Mouse (Mus musculus): Measurements from ENCODE around the gene Gm29776.

Gm29776 gene

DNA sequence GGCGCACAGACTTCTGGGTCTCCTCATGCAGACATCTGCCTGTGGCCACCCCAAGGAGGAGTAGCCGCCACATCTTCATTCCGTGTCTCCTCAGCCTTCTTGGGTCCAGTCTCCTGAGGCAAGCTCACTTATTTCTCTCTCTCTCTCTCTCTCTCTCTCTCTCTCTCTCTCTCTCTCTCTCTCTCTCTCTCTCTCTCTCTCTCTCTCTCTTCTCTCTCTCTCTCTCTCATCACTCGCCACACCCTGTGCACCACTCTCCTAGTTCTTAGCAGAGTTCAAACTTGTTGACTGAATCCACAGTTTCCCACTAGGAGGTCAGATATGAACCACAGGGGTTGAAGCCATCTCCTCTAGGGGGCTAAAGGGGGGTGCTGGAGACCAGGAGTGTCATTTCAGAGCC lies at the start of gene Gm29776:
Gene Gm29776 (minus strand): TSS at position 101 of the 400 bp plus-strand sequence.
- no peak for DNase-seq

DNA sequence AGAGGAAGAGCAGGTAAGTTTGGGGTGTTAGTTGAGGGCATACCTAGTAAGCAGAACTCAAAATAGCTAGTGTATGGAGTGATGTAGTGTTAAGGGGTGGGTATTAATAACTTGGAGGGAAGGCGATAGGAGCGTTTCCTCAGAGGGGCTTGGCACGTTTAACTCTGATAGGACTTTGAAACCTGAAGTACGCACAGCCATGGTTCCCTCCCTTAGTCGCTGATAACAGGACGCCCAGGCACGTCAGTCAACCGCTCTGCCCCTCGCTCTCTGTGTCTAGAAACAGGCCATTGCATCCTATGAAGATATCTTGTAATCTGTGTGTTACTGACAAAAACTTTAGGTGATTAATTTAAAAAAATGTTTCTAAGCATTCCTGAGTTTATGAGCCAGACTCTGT lies 47.4 kb upstream of the Gm29776 start:
- DNase-seq, result no peak

DNA sequence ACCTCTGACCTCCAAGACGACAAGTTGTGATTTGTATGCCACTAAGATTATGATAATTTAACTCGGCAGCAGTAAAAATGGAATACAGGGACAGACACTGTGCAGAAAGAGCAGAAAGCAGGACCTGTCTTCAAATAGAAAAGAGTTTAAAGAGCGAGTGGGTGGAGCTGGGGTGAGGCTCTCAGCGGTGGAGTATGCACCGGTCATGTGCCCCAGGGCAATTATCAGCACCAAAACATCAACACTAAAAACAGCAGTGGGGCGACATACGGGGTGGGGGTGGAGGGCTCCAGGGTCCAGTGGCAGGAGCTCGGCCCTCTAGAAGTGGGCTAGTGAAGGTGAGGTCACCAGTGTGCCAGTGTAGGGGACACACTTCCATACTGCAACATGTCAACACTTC lies 45.8 kb upstream of the Gm29776 start:
- DNase-seq, result no peak

DNA sequence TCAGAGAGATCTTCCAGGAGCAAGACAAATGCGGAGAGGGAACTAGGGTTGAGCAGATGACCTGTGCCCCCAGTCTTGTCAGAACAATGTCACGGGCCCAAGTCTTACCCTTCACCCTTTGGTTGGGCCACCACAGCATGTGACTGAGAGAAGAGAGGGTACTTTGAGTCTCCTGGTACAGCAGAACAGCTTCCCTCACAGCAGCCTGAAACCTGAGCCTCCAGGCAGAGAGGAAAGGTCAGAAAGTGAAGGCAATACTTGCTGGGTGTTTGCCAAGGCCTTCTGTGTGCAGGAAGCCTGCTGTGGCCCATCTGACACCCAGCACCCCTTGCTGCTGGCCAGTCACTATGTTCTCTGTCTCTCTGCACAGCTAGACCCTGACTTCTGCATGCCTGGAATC lies 43.7 kb upstream of the Gm29776 start:
- DNase-seq, result peak; percentile 73

DNA sequence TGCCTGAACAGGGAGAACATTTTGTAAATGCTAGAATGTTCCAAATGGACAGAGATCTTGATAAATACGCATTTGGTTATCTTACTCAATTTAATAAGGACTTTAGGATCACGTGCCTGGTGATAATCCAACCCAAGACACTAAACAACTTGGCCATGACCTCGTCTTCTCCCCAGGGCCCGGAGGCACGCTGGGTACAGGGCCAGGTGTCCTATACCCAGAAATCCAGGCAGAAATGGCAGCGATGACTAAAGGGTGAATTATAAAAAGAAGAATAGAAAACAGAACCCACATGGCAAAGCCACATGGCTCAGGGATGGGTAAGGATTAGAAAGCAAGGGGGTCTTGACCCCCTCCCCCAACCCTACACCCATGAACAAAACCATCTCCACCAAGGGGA lies 43.1 kb upstream of the Gm29776 start:
- DNase-seq, result no peak

DNA sequence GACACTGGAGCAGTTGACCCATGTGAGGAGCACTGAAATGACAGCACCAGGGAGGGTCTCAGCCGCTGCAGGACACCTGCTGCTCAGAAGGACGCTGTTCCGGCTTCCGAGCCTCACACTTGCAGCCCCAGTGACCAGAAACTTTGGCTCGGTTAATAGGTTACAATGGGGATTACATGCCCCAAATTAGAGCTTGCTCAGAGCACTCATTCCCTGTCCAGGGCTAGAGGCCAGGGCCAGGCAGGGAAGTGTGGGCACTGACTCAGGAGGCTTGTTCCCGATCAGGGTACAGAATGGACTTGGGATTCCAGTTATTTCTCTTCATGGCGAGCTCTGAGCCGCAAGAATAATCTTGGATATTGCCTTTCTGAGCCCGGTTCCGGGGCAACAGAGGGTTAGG lies 39.0 kb upstream of the Gm29776 start:
- no peak for DNase-seq

DNA sequence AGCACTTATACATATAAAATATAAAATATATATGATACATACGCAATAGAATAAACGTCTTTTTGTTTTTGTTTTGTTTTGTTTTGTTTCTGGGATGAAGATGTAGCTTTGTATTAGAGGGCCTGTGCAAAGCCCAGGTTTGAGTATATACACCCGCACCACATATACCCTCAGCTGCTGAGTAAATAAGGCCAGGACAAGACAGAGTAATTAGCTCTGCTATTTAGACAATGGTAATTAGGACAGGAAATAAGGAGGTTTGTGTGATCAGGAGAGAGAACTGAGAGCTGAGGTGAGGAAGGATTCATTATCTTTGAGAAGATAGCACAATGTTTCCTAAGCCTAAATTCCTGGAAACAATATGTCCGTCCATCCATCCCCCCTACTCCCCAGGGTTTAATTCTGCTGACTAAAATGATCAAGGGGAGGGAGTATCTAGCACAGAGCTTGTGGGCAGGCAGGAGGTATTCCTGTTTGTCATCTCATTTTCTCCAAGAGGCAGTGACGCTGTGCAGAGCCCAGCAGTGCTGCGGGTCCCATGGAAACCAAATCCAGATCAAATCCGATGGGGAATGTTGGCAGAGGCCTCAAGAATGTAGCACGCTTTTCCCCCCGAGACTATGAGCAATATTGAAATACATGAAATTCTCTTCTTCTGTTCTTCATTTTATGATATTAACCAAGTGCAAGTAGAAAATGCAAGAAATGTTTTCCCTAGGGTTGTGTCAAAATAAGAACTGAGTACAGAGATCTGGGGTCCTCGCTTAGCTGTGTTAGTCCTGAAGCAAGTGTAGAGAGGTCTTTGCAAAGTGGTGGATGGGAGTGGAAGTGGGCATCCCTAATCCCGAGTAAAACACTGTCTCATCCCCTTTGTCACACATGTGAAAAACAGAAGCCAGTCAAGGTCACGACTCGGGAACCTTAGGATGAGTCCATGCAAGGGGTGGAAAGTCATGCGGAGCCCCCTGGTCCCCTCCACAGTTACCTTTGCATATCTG lies 38.2 kb upstream of the Gm29776 start:
- DNase-seq, result no peak

DNA sequence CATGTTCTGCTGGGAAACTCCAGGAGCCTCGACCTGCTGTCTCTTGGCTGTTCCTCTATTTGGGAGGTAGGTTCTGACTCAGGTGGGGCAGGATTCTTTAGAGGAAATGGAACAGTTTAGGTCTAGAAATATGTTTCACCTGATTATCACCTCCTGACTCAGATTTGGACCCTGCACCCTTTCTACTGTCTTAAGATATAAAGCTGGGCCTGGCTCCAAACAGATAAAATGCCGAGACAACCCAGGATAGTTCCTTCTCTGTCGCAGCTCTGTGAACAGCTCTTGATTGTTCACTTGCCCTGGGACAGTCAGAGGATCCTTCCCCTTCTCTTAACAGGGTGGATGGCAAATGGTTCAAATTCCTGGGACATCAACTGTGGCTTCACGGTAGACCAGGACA lies 36.6 kb upstream of the Gm29776 start:
- no peak for DNase-seq

DNA sequence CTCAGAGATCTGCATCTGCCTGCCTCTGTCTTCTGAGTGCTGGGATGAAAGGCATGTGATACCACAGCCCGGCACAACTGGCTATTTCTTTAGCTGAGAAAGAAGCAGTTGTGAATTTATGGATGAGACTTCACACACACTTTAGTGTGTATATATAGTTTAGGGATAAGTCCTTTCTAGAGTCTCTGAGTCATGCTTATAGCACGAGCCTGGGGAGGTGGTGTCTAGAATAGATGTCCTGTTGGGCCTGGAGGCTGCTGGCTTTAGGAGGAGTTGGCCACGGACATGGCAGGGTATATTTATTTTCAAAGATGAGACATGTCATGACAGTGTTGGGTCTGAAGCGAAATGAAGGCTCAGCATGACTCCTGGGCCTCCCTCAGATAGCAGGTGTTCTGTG lies 35.4 kb upstream of the Gm29776 start:
- DNase-seq, result no peak

DNA sequence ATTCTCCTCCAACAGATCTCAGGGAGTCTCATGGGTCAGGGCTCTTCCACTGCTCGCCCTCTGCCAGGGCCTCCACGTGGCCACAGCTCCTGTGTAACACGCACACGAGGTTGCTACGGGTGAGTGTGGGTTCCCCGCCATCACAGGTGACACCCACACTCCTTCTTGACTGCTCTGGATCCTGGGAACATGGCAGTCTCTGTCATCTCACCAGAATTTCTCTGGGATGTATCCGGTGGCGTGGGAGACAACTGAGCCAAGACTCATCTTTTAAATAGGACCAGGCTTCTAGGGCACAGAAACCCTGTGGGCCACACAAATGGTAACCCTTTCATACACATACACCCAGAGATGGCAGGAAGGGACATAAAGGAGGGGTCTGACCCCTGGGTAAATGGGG lies 33.6 kb upstream of the Gm29776 start:
- no peak for DNase-seq

DNA sequence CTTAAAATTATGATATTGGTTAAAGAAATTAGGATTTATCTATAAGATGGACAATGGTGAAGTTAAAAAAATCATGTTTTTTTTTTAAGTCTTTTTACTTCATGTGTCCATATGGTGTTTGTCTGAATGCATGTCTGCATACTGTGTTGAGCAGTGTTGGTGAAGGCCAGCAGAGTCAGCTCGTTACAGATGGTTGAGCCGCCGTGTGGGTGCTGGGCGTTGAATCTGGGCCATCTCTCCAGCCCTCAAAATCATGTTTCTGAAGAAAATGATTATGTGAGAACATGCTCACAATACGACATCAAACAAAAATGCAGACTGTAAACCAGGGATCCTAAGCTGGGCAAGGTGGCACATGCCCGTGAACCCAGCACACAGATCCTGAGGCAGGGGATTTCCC lies 31.7 kb upstream of the Gm29776 start:
- DNase-seq, result no peak

DNA sequence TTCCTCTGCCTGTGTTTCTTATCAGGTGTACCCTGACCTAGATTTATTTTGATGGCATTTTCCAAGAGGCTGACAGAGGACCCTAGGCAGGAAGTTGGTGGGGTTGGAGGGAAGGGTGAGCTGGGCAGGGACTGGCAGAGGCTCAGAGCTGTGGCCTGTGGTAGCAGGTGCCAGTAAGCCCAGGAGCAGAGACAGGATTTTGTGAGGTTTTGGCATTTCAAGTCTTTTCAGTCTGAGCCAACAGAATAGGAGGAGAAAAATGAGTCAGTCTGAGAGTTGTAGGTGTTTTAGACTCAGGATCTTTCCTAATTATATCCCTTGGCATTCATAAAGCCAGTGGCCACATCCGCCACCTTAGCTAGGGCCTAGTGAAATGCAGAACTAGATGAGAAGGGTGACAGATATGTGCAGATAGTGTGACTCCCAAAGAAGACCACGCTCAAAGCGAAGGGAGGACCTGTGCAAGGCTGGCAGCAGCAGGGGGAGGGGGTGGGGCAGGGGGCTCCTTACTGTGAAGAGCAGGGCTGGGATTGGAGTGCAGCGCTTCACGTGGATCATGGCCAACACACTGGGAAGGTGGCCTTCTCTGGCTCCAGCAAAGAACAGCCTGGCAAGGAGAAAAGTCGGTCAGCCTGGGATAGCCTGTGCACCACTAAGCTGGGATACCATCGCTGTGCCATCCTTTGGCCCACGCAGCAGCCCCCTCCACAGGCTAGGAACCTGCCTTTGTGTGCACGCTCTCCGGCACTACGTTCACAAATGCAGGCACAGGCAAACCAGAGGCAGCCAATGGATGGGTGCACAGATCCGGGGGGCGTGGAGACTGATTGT lies 30.4 kb upstream of the Gm29776 start:
- no peak for DNase-seq

DNA sequence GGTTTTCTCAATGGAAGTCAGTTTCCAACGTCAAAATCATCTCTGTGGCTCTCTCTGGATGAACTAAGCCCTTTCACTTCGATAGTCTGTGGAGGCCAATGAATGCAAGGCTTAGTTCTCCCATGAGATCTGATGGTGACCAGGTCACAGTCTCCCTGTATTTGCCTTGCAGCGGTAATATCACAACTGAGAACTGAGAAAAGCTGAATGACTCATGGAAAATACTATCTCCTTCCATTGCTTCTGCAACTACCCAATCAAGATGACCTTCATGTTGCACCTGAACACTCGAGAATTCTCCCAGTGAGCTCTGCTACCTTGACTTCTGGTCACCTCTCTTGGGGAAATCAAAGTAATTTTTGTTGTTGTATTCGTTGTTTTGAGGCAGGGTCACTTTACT lies 28.9 kb upstream of the Gm29776 start:
- no peak for DNase-seq

DNA sequence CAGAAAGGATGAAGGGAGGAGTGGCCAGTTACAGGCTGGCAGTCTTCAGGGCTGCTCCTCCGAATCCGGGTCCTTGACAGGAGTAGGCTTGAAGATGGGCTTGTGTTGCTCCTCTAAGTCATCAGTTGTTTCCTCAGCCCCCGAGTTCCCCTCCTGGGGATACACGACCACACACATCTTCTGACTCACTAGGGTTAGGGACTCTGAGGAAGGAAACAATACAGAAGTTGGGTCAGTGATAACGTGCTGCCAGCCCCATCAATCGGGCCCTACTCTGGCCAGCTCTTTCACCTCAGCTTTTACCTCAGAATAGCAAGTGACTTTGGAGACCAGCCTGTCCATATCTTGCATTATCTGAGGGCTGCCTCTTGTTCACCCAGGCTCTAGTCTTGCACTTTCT lies 25.4 kb upstream of the Gm29776 start:
- no peak for DNase-seq

DNA sequence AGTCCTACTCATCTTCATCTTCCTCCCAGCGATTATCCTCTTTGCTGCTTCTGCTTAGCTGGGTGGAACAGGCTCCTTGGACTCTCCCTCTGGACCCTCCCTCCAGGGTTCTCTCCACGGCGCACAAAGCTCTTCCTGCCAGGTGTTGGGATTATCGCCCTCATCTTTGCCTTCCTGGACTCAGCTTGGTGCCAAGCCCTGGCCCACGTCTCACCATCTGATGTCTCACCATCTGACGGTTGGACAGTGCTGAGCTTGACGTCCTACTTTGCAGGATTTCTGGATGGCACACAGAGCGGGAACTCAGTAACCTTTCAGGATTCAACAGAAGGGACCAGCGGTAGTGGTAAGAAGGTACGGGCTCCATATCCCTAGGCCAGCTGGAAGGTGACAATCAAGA lies 23.1 kb upstream of the Gm29776 start:
- DNase-seq, result no peak

DNA sequence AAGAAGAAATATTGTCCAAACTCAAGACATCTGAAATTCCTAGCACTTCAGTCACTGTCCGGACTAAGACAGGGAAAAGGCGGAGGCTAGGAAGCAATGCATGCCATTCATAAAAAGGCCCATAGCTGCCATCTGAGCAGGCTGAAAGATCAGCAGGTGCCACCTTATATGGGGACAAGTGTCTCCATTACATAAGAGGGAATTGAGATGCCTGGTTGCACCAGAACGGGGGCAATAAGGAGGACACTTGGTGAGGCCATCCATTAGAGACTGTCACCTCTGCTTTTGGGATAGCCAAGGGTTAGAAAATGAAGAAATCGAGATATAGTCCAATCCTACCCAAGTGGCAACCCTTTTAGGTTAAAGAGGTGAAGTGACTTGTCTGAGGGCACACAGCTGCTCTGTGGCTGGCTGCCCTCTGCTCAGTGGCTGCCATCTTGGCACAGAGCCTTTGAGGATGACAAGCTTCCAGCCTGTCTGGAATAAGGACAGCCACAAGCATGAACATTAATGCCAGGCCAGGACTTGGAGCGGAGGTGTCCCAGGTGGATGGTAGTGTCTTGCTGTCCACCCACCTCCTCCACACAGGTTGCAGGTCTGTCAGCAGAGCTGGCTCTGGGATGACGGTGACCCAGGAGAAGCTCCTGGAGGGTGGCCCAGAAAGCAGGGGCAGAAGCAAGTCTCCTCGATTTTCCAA lies 22.2 kb upstream of the Gm29776 start:
- DNase-seq, result no peak

DNA sequence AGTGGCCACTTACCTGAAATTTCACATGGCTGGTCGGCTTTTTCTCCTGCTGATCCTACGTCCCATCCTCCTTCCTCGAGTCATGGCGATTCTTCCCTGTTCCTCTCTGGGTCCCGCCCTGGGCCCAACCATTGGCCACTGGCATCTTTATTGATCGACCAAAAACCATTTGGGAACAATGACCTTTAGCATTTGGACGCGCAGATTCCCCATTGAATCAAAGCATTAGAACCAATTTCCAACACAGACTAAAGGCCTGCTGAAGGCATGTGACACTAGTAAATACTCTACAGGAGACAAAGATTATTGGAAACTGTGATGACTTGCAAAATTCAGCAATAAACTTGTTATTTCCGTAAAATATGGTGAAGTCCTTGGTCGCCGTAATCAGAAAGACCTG lies 21.4 kb upstream of the Gm29776 start:
- DNase-seq, result no peak

DNA sequence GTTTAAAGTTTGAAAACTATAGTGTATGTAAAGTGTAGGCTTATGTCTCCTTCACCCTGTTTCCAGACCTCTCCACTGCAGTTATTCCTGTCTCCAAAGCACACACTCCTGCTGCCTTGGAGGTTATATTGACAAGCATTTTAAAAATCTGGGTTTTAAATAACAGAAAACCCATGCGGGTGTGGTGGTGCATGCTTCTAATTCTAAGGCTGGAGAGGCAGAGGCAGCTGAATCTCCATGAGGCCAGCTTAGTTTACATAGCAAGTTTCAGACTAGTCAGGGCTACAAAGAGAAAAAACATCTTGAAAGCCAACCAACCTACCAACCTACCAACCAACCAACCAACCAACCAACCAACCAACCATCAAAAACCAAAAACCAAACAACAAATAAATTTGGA lies 16.8 kb upstream of the Gm29776 start:
- DNase-seq, result no peak

DNA sequence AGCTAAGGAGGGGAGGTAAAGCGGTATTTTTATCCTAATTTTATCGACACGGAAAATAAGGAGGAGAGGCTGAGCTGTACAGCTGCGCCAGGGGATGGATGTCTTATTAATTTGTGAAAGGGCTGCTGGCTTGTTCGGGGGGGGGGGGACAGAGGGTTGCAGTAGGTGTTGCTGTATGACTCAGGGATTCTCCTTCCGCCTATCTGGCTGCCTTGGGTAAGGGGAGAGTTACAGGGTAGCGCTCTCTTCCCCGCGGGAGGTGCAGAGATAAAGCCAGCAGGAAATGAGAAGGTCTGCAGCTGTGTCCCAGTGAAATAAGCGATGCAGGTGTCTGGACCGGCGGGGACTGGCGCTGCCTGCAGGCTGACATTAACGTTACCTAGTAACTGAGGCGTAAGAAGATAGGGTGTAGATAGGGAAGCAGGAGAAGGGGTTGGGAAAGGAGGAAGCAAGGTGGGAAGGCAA lies 16.0 kb upstream of the Gm29776 start:
- peak; percentile 37 for DNase-seq

DNA sequence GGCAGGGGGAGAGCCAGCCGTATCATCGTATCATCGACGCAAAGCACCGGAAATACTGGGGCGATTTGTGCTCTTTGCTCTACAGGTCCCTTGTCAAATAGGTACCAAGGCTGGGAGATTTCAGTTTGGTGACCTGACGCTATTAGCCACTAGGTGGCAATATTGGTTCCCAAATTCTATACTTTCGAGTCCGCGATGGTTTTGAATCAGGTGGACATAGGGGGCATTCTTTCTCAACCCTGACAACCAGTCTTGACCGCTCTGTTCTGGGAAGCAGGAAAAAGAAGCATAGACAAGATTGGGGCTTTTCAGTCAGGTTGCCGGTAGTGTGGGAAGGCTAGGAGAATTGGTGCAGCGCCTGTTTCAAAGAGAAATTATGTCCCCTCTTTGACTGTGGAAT lies 15.5 kb upstream of the Gm29776 start:
- peak; percentile 79 for DNase-seq

DNA sequence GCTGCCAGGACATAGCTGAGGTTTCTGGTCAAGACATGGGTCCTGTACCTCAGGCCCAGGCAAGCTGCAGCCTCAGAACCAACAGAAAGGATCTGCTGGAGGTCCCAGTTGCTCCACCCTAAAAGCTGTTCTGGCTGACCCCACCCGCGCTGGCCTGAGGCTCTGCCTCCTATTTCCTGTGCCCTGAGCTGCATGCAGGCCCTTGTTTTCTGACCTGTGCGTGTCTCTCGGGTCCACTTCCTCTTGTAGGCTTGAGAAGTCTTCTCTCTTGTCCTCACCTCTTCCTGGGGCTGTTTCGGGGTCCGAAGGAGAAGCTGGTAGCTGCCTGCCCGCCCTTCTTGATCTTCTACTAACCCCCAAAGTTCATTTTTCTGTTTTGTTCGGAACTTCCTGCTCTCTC lies 14.2 kb upstream of the Gm29776 start:
- DNase-seq, result peak; percentile 63

DNA sequence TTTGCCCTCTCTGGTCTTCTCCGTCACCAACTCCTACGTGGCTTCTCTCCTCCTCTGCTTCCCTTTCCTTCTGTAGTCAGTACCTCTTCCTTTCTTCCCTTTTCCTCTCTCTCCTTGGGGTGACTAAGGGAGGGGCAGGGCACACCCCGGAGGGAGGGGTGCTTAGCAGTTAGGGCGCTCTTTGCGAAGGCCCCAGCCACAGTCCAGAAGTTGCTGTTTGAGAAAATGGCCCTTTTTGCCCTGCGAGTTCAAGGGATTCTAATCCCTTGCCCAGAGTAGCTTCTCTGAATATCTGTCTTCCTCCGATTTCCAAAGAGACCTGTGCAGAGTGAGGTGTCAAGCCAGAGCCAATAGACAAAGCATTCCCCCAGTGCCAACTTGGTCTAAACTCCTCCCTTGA lies 13.4 kb upstream of the Gm29776 start, which contains the start of gene Cebpe:
Gene Cebpe (minus strand): TSS at position 101 of the 400 bp plus-strand sequence.
- no peak for DNase-seq

DNA sequence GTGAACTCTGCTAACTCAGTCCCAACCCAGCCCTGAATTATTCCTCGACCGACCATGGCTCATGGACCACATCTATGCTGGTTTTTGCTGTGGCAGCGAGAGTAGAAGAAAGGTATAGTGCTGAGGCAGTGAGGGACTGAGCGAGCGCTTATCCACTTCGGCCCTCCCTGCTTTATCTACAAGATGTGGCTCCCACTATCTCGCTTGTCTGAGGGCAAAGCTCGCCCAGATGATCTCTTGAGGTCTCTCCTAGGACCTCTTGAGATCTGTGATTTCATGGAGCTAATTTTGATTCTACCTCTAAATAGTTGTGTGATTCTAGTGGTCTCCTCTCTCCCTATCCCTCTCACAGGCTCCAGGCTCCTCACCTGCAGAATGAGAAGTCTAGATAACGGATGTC lies 10.4 kb upstream of the Gm29776 start:
- no peak for DNase-seq

Measured in kidney, postnatal 10 days (tissue).